Mouse (Mus musculus) liver, embryonic 14.5 days (tissue): Measurements from ENCODE around the gene Srcap. TPM values are rescaled to one million over a fixed set of nuclear protein-coding genes. Genes with fewer than 3 reads are reported as not detected.
"Not testable (repeated sequence)": the region's sequence is repeated elsewhere in the genome, so short reads cannot be mapped to it uniquely, and the experiment has no call there.

ENCODE experiments used
- ATAC-seq: fragments of 200-750 bp; cut with Nextera tagmentation; 2 replicates; pipeline ENCODE4 v1.8.0; 2017; ENCODE audit warnings: moderate number of reproducible peaks, mild to moderate bottlenecking, moderate library complexity; ENCODE audit not compliant: insufficient read depth
- DNase-seq, 3 experiments: peaks; one replicate each; pipeline ENCODE4 v3.0.0-alpha.2; 2012 to 2013; ENCODE audit warnings: low read depth in 3 of 3, low spot score in 3 of 3
- H3K27ac ChIP-seq: fragments of 300-500 bp; sonication (generic); 2 replicates; pipeline ENCODE4 v1.5.1; 2014; ENCODE audit warnings: moderate library complexity, mild to moderate bottlenecking, control low read depth, inconsistent platforms
- H3K27me3 ChIP-seq: fragments of 300-500 bp; sonication (generic); 2 replicates; pipeline ENCODE4 v1.6.1; 2014; ENCODE audit warnings: mild to moderate bottlenecking, low read length, moderate library complexity; ENCODE audit not compliant: control insufficient read depth, insufficient read depth
- H3K36me3 ChIP-seq: fragments of 300-500 bp; sonication (generic); replicated peaks from 2 replicates; pipeline ENCODE4 v1.6.1; 2014; ENCODE audit warnings: low read depth; ENCODE audit not compliant: control insufficient read depth, insufficient read depth
- H3K4me1 ChIP-seq, 2 experiments: fragments of 200-500 bp in 1 of 2; fragments of 300-500 bp in 1 of 2; sonication (generic) in 1 of 2; replicated peaks; 2 replicates each; pipeline ENCODE4 v1.6.1; 2012 to 2014; ENCODE audit warnings: antibody characterized with exemption in 1 of 2, inconsistent platforms in 1 of 2, low read length in 1 of 2; ENCODE audit not compliant: control insufficient read depth in 2 of 2, insufficient read depth in 2 of 2
- H3K4me2 ChIP-seq: fragments of 300-500 bp; sonication (generic); 2 replicates; pipeline ENCODE4 v1.6.1; 2014; ENCODE audit warnings: low read depth, mild to moderate bottlenecking, control low read depth, moderate library complexity
- H3K4me3 ChIP-seq, 2 experiments: fragments of 200-500 bp in 1 of 2; fragments of 300-500 bp in 1 of 2; sonication (generic) in 1 of 2; 2 replicates each; pipeline ENCODE4 v1.5.1; 2012 to 2014; ENCODE audit warnings: low read depth in 2 of 2, low read length in 2 of 2, mild to moderate bottlenecking in 2 of 2, control low read depth in 1 of 2, inconsistent platforms in 1 of 2, moderate library complexity in 1 of 2; ENCODE audit not compliant: insufficient read depth in 1 of 2
- H3K9ac ChIP-seq: fragments of 300-500 bp; sonication (generic); replicated peaks from 2 replicates; pipeline ENCODE4 v1.6.1; 2014; ENCODE audit warnings: mild to moderate bottlenecking, control low read depth, moderate library complexity
- H3K9me3 ChIP-seq: fragments of 300-500 bp; sonication (generic); 2 replicates; pipeline ENCODE4 v1.6.1; 2016; ENCODE audit warnings: low read length, mixed read lengths; ENCODE audit not compliant: control insufficient read depth
- CTCF ChIP-seq: IDR thresholded peaks from 2 replicates; pipeline ENCODE4 v1.5.1; 2016; ENCODE audit warnings: antibody characterized with exemption, low read depth, control low read depth
- EP300 ChIP-seq: IDR thresholded peaks from 2 replicates; pipeline ENCODE4 v1.6.1; 2016; ENCODE audit warnings: antibody characterized with exemption, low read depth
- WGBS: fragments of 180-500 bp; shearing (Covaris S2); extraction: QIAGEN DNeasy Blood & Tissue Kit; methylation state at CpG from one replicate; pipeline ENCODE4 v1.1.7; 2014; ENCODE audit not compliant: insufficient replicate concordance; 5-methylcytosine and 5-hydroxymethylcytosine counted together
- polyA plus RNA-seq, 2 experiments: library from polyadenylated mRNA; depleted of rRNA in 1 of 2; stranded (reverse) in 1 of 2; unstranded in 1 of 2; fragments of >200 nt; fragmentation: Nextera tagmentation in 1 of 2; extraction: Ambion mirVana in 1 of 2; gene quantifications; 2 replicates each; pipeline versions ENCODE4 v1.2.1 to v1.2.3; 2012 to 2014

Gene Srcap
- polyA plus RNA-seq, 2 experiments, result 3.7 to 10.3 TPM

DNA sequence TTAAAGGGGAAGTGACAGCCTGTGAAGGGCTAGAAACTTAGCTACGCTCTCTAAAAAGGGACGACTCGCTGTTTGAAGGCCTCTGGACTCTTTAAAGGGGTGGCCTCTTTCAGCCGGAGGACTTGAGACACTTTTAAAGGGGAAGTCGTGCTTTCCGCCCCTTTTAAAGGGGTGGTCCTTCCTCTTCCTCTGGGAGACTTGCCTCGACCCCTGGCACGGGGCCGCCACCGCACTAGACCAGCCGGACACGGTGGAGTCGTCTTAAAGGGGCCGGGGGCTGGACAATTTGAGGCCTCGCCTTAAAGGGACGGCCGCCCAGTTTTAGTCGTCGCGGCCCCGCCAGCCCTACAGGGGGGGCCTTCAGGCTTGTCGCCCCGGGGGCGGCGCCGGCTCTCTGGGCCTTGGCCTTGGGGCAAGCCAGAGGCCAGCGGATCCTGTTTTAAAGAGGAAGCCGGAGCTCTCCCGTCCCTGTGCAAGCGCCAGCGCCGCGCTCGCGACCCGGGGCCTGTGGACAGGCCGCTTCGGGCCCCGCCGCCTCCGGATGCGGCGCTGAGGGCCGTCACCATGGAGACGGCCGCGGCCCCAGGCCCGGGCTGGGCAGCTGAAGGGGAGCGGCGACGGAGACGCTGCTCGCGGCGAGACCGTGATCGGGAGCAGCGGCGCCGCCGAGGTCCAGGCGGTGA is 33.0 kb upstream of the Srcap start, which contains the start of gene Fbrs:
Fbrs (plus strand) TSS at position 565 of the 683 bp plus-strand sequence.
- WGBS, result under 1% methylated on average over 62 of the region's 62 CpGs
- Histone ChIP-seq H3K9me3 (no peaks in the 10 kb centered on the region), H3K4me1 (peaks cover 23 to 25% of the 10 kb centered on the region in 2 experiments), H3K9ac (peak within 1 kb of the TSS; percentile 99), H3K4me2 (peak within 1 kb of the TSS; percentile 91), H3K4me3 (peak within 1 kb of the TSS; percentile 97 to 100), H3K27ac (peak within 1 kb of the TSS; percentile 94), H3K36me3 (peaks cover 46% of the 10 kb centered on the region), H3K27me3 (no peaks in the 10 kb centered on the region)
- peak; percentile 82 to 93 (median 87) for DNase-seq
- peak; percentile 42 for ATAC-seq
- TF ChIP-seq EP300 (no peak), CTCF (0 out of 2 replicates have a peak, but pooled peaks have one; percentile 12)

- 3% methylated on average over 48 of the region's 48 CpGs for WGBS
- Histone ChIP-seq H3K9ac (peak overlapping the region; percentile 99), H3K36me3 (peaks cover 41% of the 10 kb centered on the region), H3K27me3 (no peaks in the 10 kb centered on the region), H3K4me3 (peak overlapping the region; percentile 97 to 100), H3K4me2 (peak overlapping the region; percentile 91), H3K4me1 (peaks cover 23 to 25% of the 10 kb centered on the region in 2 experiments), H3K9me3 (no peaks in the 10 kb centered on the region), H3K27ac (peak overlapping the region; percentile 94)
- no peak for ATAC-seq
- no peak for DNase-seq
- TF ChIP-seq CTCF, result no peak
- no peak for TF ChIP-seq EP300
Observed at GRCm38 (mm10) chr7:127479318-127480225, 32.2 kb upstream of the Srcap start.

DNA sequence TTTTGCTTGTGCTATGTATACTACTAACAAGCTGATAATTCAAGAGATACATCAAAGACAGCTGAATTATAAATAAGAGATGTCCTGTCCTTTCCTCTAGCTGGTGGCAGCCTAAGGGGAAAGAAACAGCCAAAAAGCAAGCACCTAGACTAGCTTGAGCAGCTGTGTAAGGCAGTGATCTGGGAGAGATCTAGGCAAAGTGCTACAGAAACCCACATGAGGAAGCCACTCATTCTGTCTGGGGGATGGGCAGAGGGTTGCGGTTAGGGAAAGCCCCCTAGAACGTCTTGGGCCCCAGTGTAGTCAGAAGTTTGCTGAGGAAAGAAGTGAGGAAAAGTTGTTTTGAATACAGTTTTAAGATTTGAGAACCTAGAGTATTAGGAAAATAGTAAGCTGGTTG is 31.5 kb upstream of the Srcap start:
- peaks cover 39% of the 10 kb centered on the region for H3K36me3 ChIP-seq
- H3K4me2 ChIP-seq, result peak overlapping the region; percentile 91
- H3K27me3 ChIP-seq, result no peaks in the 10 kb centered on the region
- peak overlapping the region; percentile 97 to 100 for H3K4me3 ChIP-seq
- peak in 1 of 3 experiments; percentile 41 for DNase-seq
- TF ChIP-seq CTCF, result no peak
- no peak for TF ChIP-seq EP300
- peak overlapping the region; percentile 99 for H3K9ac ChIP-seq
- no peaks in the 10 kb centered on the region for H3K9me3 ChIP-seq
- 24% methylated on average over 2 of the region's 2 CpGs for WGBS
- ATAC-seq, result no peak
- H3K27ac ChIP-seq, result peak overlapping the region; percentile 46
- H3K4me1 ChIP-seq, result peaks cover 23 to 25% of the 10 kb centered on the region in 2 experiments

- no peak for ATAC-seq
- Histone ChIP-seq H3K36me3 (peaks cover 48% of the 10 kb centered on the region), H3K27me3 (no peaks in the 10 kb centered on the region), H3K4me2 (no peak overlapping the region), H3K9me3 (no peaks in the 10 kb centered on the region), H3K4me3 (no peak overlapping the region), H3K9ac (no peak overlapping the region), H3K4me1 (peaks cover 6 to 8% of the 10 kb centered on the region in 2 experiments), H3K27ac (no peak overlapping the region)
- no peak for DNase-seq
- 91% methylated on average over 5 of the region's 5 CpGs for WGBS
- TF ChIP-seq CTCF (no peak), EP300 (no peak)
Observed at GRCm38 (mm10) chr7:127485416-127485815, 26.4 kb upstream of the Srcap start.

GRCm38 (mm10) chr7:127488364-127488763 is 23.4 kb upstream of the Srcap start:
- not testable (repeated sequence) for H3K27me3 ChIP-seq, H3K4me1 ChIP-seq, H3K27ac ChIP-seq, ATAC-seq, H3K4me3 ChIP-seq, H3K9me3 ChIP-seq, H3K9ac ChIP-seq, DNase-seq, H3K4me2 ChIP-seq
- 77% methylated on average over 4 of the region's 5 CpGs for WGBS
- peaks cover 40% of the 10 kb centered on the region for H3K36me3 ChIP-seq
